Mouse (Mus musculus) lung, adult 2 months (tissue): ENCODE data around the gene C330007P06Rik.

Experiments used
- CTCF ChIP-seq: fragments of 200-500 bp; IDR thresholded peaks from 2 replicates; pipeline ENCODE4 v1.5.1; 2011; ENCODE audit warnings: mild to moderate bottlenecking, low read length, control low read depth; ENCODE audit not compliant: insufficient read depth
- POLR2A ChIP-seq: fragments of 200-500 bp; IDR thresholded peaks from 2 replicates; pipeline ENCODE4 v1.6.1; 2011; ENCODE audit warnings: low read depth, mild to moderate bottlenecking, control low read depth, low read length, borderline replicate concordance; ENCODE audit errors: extremely low read depth

- no peak for TF ChIP-seq CTCF
- no peak for TF ChIP-seq POLR2A
These were observed 84.6 kb downstream of the C330007P06Rik start for GRCm38 (mm10) chrX:36789360-36789759.
